Mouse (Mus musculus) heart, adult 2 months (tissue): ENCODE measurements around the gene Ppp1r13l. TPM values are rescaled to one million over a fixed set of nuclear protein-coding genes. Genes with fewer than 3 reads are reported as not detected.

Experiments used
- DNase-seq, 2 experiments: peaks; one replicate each; pipeline ENCODE4 v3.0.0; 2021
- H3K27ac ChIP-seq: fragments of 200-600 bp; 2 replicates; pipeline ENCODE4 v1.8.1; 2022
- H3K27me3 ChIP-seq: fragments of 200-500 bp; 2 replicates; pipeline ENCODE4 v1.6.1; 2012; ENCODE audit warnings: mild to moderate bottlenecking, low read length, inconsistent platforms, mixed read lengths; ENCODE audit not compliant: control insufficient read depth, insufficient read depth
- H3K36me3 ChIP-seq: fragments of 200-500 bp; 2 replicates; pipeline ENCODE4 v1.6.1; 2012; ENCODE audit warnings: low read length, inconsistent platforms; ENCODE audit not compliant: control insufficient read depth, insufficient read depth
- H3K4me1 ChIP-seq: fragments of 200-500 bp; 2 replicates; pipeline ENCODE4 v1.6.1; 2011; ENCODE audit warnings: low read length; ENCODE audit not compliant: control insufficient read depth, insufficient read depth
- H3K4me3 ChIP-seq: fragments of 200-600 bp; 2 replicates; pipeline ENCODE4 v1.8.1; 2022
- H3K79me2 ChIP-seq: fragments of 200-500 bp; replicated peaks from 2 replicates; pipeline ENCODE4 v1.6.1; 2012; ENCODE audit warnings: mild to moderate bottlenecking, inconsistent platforms, low read length, moderate library complexity, mixed read lengths; ENCODE audit not compliant: control insufficient read depth, insufficient read depth
- H3K9ac ChIP-seq: fragments of 200-500 bp; 2 replicates; pipeline ENCODE4 v1.6.1; 2012; ENCODE audit warnings: low read depth, mild to moderate bottlenecking, control low read depth, inconsistent platforms, low read length, mixed read lengths
- CTCF ChIP-seq: fragments of 200-600 bp; IDR thresholded peaks from 2 replicates; pipeline ENCODE4 v1.8.1; 2022; ENCODE audit warnings: antibody characterized with exemption, mild to moderate bottlenecking, moderate library complexity
- EP300 ChIP-seq: fragments of 200-500 bp; IDR thresholded peaks from 2 replicates; pipeline ENCODE4 v1.6.1; 2011; ENCODE audit warnings: low read depth, low read length, control low read depth; ENCODE audit not compliant: insufficient read depth
- POLR2A ChIP-seq: fragments of 200-500 bp; IDR thresholded peaks from 2 replicates; pipeline ENCODE4 v1.6.1; 2011; ENCODE audit warnings: mild to moderate bottlenecking, low read depth, low read length, control low read depth; ENCODE audit not compliant: insufficient read depth
- WGBS: fragments of 180-500 bp; shearing (Covaris S2); methylation state at CpG from one replicate; pipeline ENCODE4 v1.1.7; 2018; 5-methylcytosine and 5-hydroxymethylcytosine counted together
- intact Hi-C: fragments of 180-260 bp; cut with DNase I; formaldehyde crosslinking; loops from one replicate; pipeline ENCODE4 v1.15.1; 2025
- polyA plus RNA-seq: library from polyadenylated mRNA; depleted of rRNA; stranded (reverse); fragments of >200 nt; gene quantifications from 2 replicates; pipeline ENCODE4 v1.2.3, GENCODE M21; 2012
- total RNA-seq, 2 experiments: library from RNA; stranded (reverse); gene quantifications; 2 replicates each; pipeline ENCODE4 v1.2.3; 2021

Gene Ppp1r13l
- total and polyA plus RNA-seq, 3 experiments, result 30.1 to 45.1 (median 43.9) TPM

- no peaks in the 10 kb centered on the region for H3K79me2 ChIP-seq
Observed at GRCm38 (mm10) chr7:19344237-19344847, 15.2 kb upstream of the Ppp1r13l start, which contains the start of gene Ercc1. Gene Ercc1 (plus strand): TSS chr7:19344778.

GRCm38 (mm10) chr7:19344938-19345471 lies 14.5 kb upstream of the Ppp1r13l start:
- Histone ChIP-seq H3K27ac (peak overlapping the region; percentile 92), H3K36me3 (no peaks in the 10 kb centered on the region), H3K27me3 (no peaks in the 10 kb centered on the region), H3K4me3 (peak overlapping the region; percentile 87), H3K4me1 (peaks cover 12% of the 10 kb centered on the region), H3K79me2 (no peaks in the 10 kb centered on the region), H3K9ac (peak overlapping the region; percentile 78)
- WGBS, result under 1% methylated on average over 31 of the region's 31 CpGs
- intact Hi-C loops, result loop anchor here (2.0 to 5.0 kb wide), 2 partner anchors 16 to 118 kb away; partner anchors contain the start of gene Opa3
- peak; percentile 4; the same call in 1 of the 2 replicates for TF ChIP-seq CTCF
- peak; percentile 36; the same call in 1 of the 2 replicates for TF ChIP-seq EP300
- peak; percentile 64 for TF ChIP-seq POLR2A
- DNase-seq, result peak; percentile 92 to 95

More at GRCm38 (mm10) chr7:19344237-19344847, 15.2 kb upstream of the Ppp1r13l start, which contains the start of gene Ercc1:
- intact Hi-C loops, result loop anchor here (2.0 to 5.0 kb wide), 2 partner anchors 16 to 117 kb away; partner anchors contain the start of gene Opa3
- Histone ChIP-seq H3K4me3 (peak within 1 kb of the TSS; percentile 87), H3K27me3 (no peaks in the 10 kb centered on the region), H3K36me3 (no peaks in the 10 kb centered on the region), H3K9ac (peak within 1 kb of the TSS; percentile 78), H3K4me1 (peaks cover 12% of the 10 kb centered on the region), H3K27ac (peak within 1 kb of the TSS; percentile 92)
- TF ChIP-seq CTCF (no peak), EP300 (no peak), POLR2A (no peak)
- peak in 1 of 2 experiments; percentile 53 for DNase-seq
- 12% methylated on average over 12 of the region's 12 CpGs for WGBS

GRCm38 (mm10) chr7:19349188-19349915 lies 10.2 kb upstream of the Ppp1r13l start:
- Histone ChIP-seq H3K36me3 (no peaks in the 10 kb centered on the region), H3K4me3 (peak overlapping the region; percentile 41), H3K27ac (peak overlapping the region; percentile 72), H3K27me3 (no peaks in the 10 kb centered on the region), H3K4me1 (peaks cover 7% of the 10 kb centered on the region), H3K9ac (peak overlapping the region; percentile 47), H3K79me2 (no peaks in the 10 kb centered on the region)
- intact Hi-C loops, result no loop called here
- TF ChIP-seq EP300 (peak; percentile 97), CTCF (no peak), POLR2A (peak; percentile 71)
- DNase-seq, result peak; percentile 57 to 58
- WGBS, result 49% methylated on average over 13 of the region's 13 CpGs

- H3K4me3 ChIP-seq, result no peak overlapping the region
- WGBS, result 90% methylated on average over 8 of the region's 8 CpGs
- TF ChIP-seq EP300 (no peak), CTCF (no peak), POLR2A (no peak)
Observed at GRCm38 (mm10) chr7:19350221-19350620, 9.3 kb upstream of the Ppp1r13l start.

GRCm38 (mm10) chr7:19354991-19355390 lies 4.6 kb upstream of the Ppp1r13l start:
- Histone ChIP-seq H3K27ac (no peak overlapping the region), H3K79me2 (no peaks in the 10 kb centered on the region), H3K27me3 (no peaks in the 10 kb centered on the region), H3K4me1 (peaks cover 1% of the 10 kb centered on the region; the same call in 1 of the 2 replicates), H3K4me3 (no peak overlapping the region), H3K36me3 (no peaks in the 10 kb centered on the region), H3K9ac (no peak overlapping the region)
- no peak for TF ChIP-seq EP300
- no peak for TF ChIP-seq POLR2A
- TF ChIP-seq CTCF, result no peak
- no peak for DNase-seq
- 88% methylated on average over 5 of the region's 5 CpGs for WGBS
- intact Hi-C loops, result no loop called here

More at GRCm38 (mm10) chr7:19350221-19350620, 9.3 kb upstream of the Ppp1r13l start:
- Histone ChIP-seq H3K4me1 (peaks cover 5% of the 10 kb centered on the region), H3K36me3 (no peaks in the 10 kb centered on the region), H3K27me3 (no peaks in the 10 kb centered on the region), H3K9ac (no peak overlapping the region), H3K79me2 (no peaks in the 10 kb centered on the region), H3K27ac (peak overlapping the region; percentile 72)
- intact Hi-C loops, result no loop called here
- no peak for DNase-seq
